ENCODE assay signal across 15 mouse cellular contexts in the genomic region with DNA sequence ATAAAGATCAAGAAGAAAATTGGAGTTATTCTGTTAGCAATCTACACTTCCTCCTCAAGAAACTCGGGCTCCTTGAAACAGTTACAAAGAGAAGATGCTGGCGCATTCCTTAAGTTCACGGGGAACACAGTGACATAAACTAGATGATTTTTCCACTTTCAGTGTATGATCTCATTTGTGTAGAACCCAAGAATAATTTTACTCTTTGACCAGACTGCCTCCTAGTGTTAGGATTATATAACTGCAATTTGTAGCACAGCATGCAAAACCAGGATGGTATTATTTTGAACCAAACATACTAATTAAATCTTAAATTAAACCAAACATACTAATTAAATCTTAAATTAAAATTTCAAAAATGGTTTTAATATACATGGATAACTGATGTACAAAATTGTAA. TPM values are rescaled to one million over a fixed set of nuclear protein-coding genes. Genes with fewer than 3 reads are reported as not detected.
A peak's percentile ranks its signal among the peaks of the same experiment; 100 is the strongest.
DNase-seq lines count a peak whose midpoint lies in the region; ATAC-seq and TF ChIP-seq lines count a peak whose summit lies in the region.
"Had no signal": no experiment of that assay in that cellular context is flagged by ENCODE, and none has a peak within 500 bp of the region (broad histone marks: within the 10 kb centered on the region; RNA-seq: fewer than 3 reads in every experiment).

No protein-coding gene starts in this region.

- no peaks in the 10 kb centered on the region for H3K27me3 ChIP-seq in hindbrain, embryonic 14.5 days (ENCODE audit: control insufficient read depth, insufficient read depth, low read length)
- no peaks in the 10 kb centered on the region for H3K27me3 ChIP-seq in hindbrain, embryonic 13.5 days
- no peaks in the 10 kb centered on the region for H3K27me3 ChIP-seq in midbrain, postnatal 0 days (ENCODE audit: insufficient read depth, low read length)
- no peaks in the 10 kb centered on the region for H3K27me3 ChIP-seq in midbrain, embryonic 15.5 days (replicated peaks)
- H3K27me3 ChIP-seq in kidney, embryonic 16.5 days (ENCODE audit: insufficient read depth, low read length), result no peaks in the 10 kb centered on the region
- H3K27me3 ChIP-seq: heart, embryonic 15.5 days; kidney, embryonic 15.5 days; neural tube, embryonic 13.5 days had no signal

- H3K9ac ChIP-seq in hindbrain, embryonic 14.5 days, result no peak overlapping the region
- no peak overlapping the region for H3K9ac ChIP-seq in hindbrain, embryonic 13.5 days
- no peak overlapping the region for H3K9ac ChIP-seq in midbrain, postnatal 0 days (replicated peaks; ENCODE audit: low read length, poor library complexity, severe bottlenecking)
- H3K9ac ChIP-seq in midbrain, embryonic 15.5 days, result no peak overlapping the region
- H3K9ac ChIP-seq in kidney, embryonic 16.5 days (replicated peaks; ENCODE audit: low read length), result no peak overlapping the region
- H3K9ac ChIP-seq: heart, embryonic 15.5 days; kidney, embryonic 15.5 days; neural tube, embryonic 13.5 days had no signal

- H3K27ac ChIP-seq in hindbrain, embryonic 14.5 days, result no peak overlapping the region
- H3K27ac ChIP-seq in hindbrain, embryonic 13.5 days, result no peak overlapping the region
- no peak overlapping the region for H3K27ac ChIP-seq in midbrain, postnatal 0 days (ENCODE audit: low read depth, low read length)
- no peak overlapping the region for H3K27ac ChIP-seq in midbrain, embryonic 15.5 days
- H3K27ac ChIP-seq in kidney, embryonic 16.5 days (ENCODE audit: low read length), result no peak overlapping the region
- H3K27ac ChIP-seq: heart, embryonic 15.5 days; kidney, embryonic 15.5 days; macrophage; neural tube, embryonic 13.5 days had no signal

- WGBS in hindbrain, embryonic 14.5 days, result 95% methylated on average over 3 of the region's 3 CpGs
- WGBS in hindbrain, embryonic 13.5 days, result 92% methylated on average over 3 of the region's 3 CpGs
- WGBS in midbrain, postnatal 0 days, result 91% methylated on average over 3 of the region's 3 CpGs
- 87% methylated on average over 3 of the region's 3 CpGs for WGBS in midbrain, embryonic 15.5 days
- WGBS in kidney, embryonic 16.5 days, result 89% methylated on average over 3 of the region's 3 CpGs

- no peak overlapping the region for H3K4me2 ChIP-seq in hindbrain, embryonic 14.5 days (replicated peaks)
- H3K4me2 ChIP-seq in hindbrain, embryonic 13.5 days, result no peak overlapping the region
- no peak overlapping the region for H3K4me2 ChIP-seq in midbrain, postnatal 0 days (ENCODE audit: low read depth, low read length, poor library complexity, severe bottlenecking)
- H3K4me2 ChIP-seq in midbrain, embryonic 15.5 days, result no peak overlapping the region
- no peak overlapping the region for H3K4me2 ChIP-seq in kidney, embryonic 16.5 days (replicated peaks; ENCODE audit: low read depth, low read length)
- H3K4me2 ChIP-seq: heart, embryonic 15.5 days; kidney, embryonic 15.5 days; neural tube, embryonic 13.5 days had no signal

- ATAC-seq in hindbrain, embryonic 14.5 days (ENCODE audit: low FRiP score), result no peak
- ATAC-seq in hindbrain, embryonic 13.5 days (ENCODE audit: low FRiP score), result no peak
- ATAC-seq in midbrain, postnatal 0 days (ENCODE audit: low FRiP score), result no peak
- no peak for ATAC-seq in midbrain, embryonic 15.5 days (replicated peaks)
- ATAC-seq in erythroblast, adult 5-6 weeks (replicated peaks; ENCODE audit: low FRiP score, poor library complexity, severe bottlenecking), result 0 out of 2 replicates have a peak, but pooled peaks have one; percentile 46
- ATAC-seq in kidney, embryonic 16.5 days (ENCODE audit: low FRiP score, low TSS enrichment), result no peak

- peak; percentile 44 for DNase-seq in hindbrain, embryonic 14.5 days (ENCODE audit: low spot score)
- peak; percentile 24 for DNase-seq in midbrain, postnatal 0 days (ENCODE audit: low spot score)
- DNase-seq in frontal cortex, postnatal 25 days (ENCODE audit: low spot score in 2 of 2), result no peak
- DNase-seq in right cerebral cortex, postnatal 4 days, result no peak
- DNase-seq: thymus, postnatal 25 days had no signal

- no peaks in the 10 kb centered on the region for H3K4me1 ChIP-seq in hindbrain, embryonic 14.5 days (replicated peaks; ENCODE audit: control insufficient read depth, insufficient read depth, low read length)
- H3K4me1 ChIP-seq in hindbrain, embryonic 13.5 days (replicated peaks), result no peaks in the 10 kb centered on the region
- no peaks in the 10 kb centered on the region for H3K4me1 ChIP-seq in midbrain, postnatal 0 days (ENCODE audit: insufficient read depth, low read length)
- no peaks in the 10 kb centered on the region for H3K4me1 ChIP-seq in midbrain, embryonic 15.5 days
- H3K4me1 ChIP-seq in kidney, embryonic 16.5 days (ENCODE audit: insufficient read depth, low read length), result no peaks in the 10 kb centered on the region
- H3K4me1 ChIP-seq: heart, embryonic 15.5 days; kidney, embryonic 15.5 days; neural tube, embryonic 13.5 days had no signal

- H3K4me3 ChIP-seq in hindbrain, embryonic 14.5 days (replicated peaks; ENCODE audit: low read length), result no peak overlapping the region
- H3K4me3 ChIP-seq in hindbrain, embryonic 13.5 days, result no peak overlapping the region
- no peak overlapping the region for H3K4me3 ChIP-seq in midbrain, postnatal 0 days (ENCODE audit: low read depth, low read length)
- no peak overlapping the region for H3K4me3 ChIP-seq in midbrain, embryonic 15.5 days
- no peak overlapping the region for H3K4me3 ChIP-seq in kidney, embryonic 16.5 days (ENCODE audit: low read length)
- H3K4me3 ChIP-seq: heart, embryonic 15.5 days; kidney, embryonic 15.5 days; neural tube, embryonic 13.5 days had no signal

- H3K9me3 ChIP-seq in hindbrain, embryonic 14.5 days (ENCODE audit: control insufficient read depth, low read length), result no peaks in the 10 kb centered on the region
- H3K9me3 ChIP-seq in hindbrain, embryonic 13.5 days, result no peaks in the 10 kb centered on the region
- no peaks in the 10 kb centered on the region for H3K9me3 ChIP-seq in midbrain, postnatal 0 days (ENCODE audit: low read length)
- H3K9me3 ChIP-seq in midbrain, embryonic 15.5 days, result no peaks in the 10 kb centered on the region
- no peaks in the 10 kb centered on the region for H3K9me3 ChIP-seq in kidney, embryonic 16.5 days (ENCODE audit: low read length)
- H3K9me3 ChIP-seq: heart, embryonic 15.5 days; kidney, embryonic 15.5 days; neural tube, embryonic 13.5 days had no signal

- peaks cover 25% of the 10 kb centered on the region for H3K36me3 ChIP-seq in hindbrain, embryonic 14.5 days (replicated peaks; ENCODE audit: control insufficient read depth, insufficient read depth)
- H3K36me3 ChIP-seq in hindbrain, embryonic 13.5 days, result peaks cover 10% of the 10 kb centered on the region
- H3K36me3 ChIP-seq in midbrain, postnatal 0 days (ENCODE audit: insufficient read depth, low read length), result peaks cover 3% of the 10 kb centered on the region; the same call in 1 of the 2 replicates
- no peaks in the 10 kb centered on the region for H3K36me3 ChIP-seq in midbrain, embryonic 15.5 days (replicated peaks)
- H3K36me3 ChIP-seq in kidney, embryonic 16.5 days (ENCODE audit: insufficient read depth, low read length), result peaks cover 15% of the 10 kb centered on the region

- TF ChIP-seq CTCF in midbrain, postnatal 0 days (IDR thresholded peaks at IDR 0.05), result peak; percentile 70

RNA-seq across cellular contexts. Expression of gene Tpr, which starts 19.7 kb away (rescaled TPM):
- 118 and 130 TPM in 2 replicates for polyA plus RNA-seq in hindbrain, embryonic 14.5 days (2014; fragmentation: Nextera tagmentation; extraction: Ambion mirVana)
- 151 and 156 TPM in 2 replicates for polyA plus RNA-seq in hindbrain, embryonic 13.5 days (2015; fragmentation: Nextera tagmentation; extraction: Ambion mirVana)
- 80.8 and 84.8 TPM in 2 replicates for total RNA-seq in midbrain, postnatal 0 days (2014; rRNA removed)
- 116 and 147 TPM in 2 replicates for polyA plus RNA-seq in midbrain, postnatal 0 days (2015; fragmentation: Nextera tagmentation; extraction: Ambion mirVana)
- polyA plus RNA-seq in midbrain, embryonic 15.5 days (2015; fragmentation: Nextera tagmentation; extraction: Ambion mirVana), result 128 and 134 TPM in 2 replicates
- total RNA-seq in erythroblast, adult 5-6 weeks (2015; ENCODE audit: low replicate concordance), result 101 and 231 TPM in 2 replicates
- total RNA-seq in erythroblast, adult 5-6 weeks (2017; ENCODE audit: low replicate concordance), result 171 and 190 TPM in 2 replicates
- polyA plus RNA-seq in kidney, embryonic 16.5 days (2015; fragmentation: Nextera tagmentation; extraction: Ambion mirVana), result 132 and 153 TPM in 2 replicates

RNA-seq across cellular contexts. Expression of gene Odr4, which starts 20.0 kb away (rescaled TPM):
- polyA plus RNA-seq in hindbrain, embryonic 14.5 days (2014; fragmentation: Nextera tagmentation; extraction: Ambion mirVana), result 41.5 and 46.1 TPM in 2 replicates
- polyA plus RNA-seq in hindbrain, embryonic 13.5 days (2015; fragmentation: Nextera tagmentation; extraction: Ambion mirVana), result 41.0 and 44.1 TPM in 2 replicates
- 20.1 and 36.8 TPM in 2 replicates for total RNA-seq in midbrain, postnatal 0 days (2014; rRNA removed)
- polyA plus RNA-seq in midbrain, postnatal 0 days (2015; fragmentation: Nextera tagmentation; extraction: Ambion mirVana), result 44.3 and 45.2 TPM in 2 replicates
- 41.9 and 42.0 TPM in 2 replicates for polyA plus RNA-seq in midbrain, embryonic 15.5 days (2015; fragmentation: Nextera tagmentation; extraction: Ambion mirVana)
- 4.2 and 12.1 TPM in 2 replicates for total RNA-seq in erythroblast, adult 5-6 weeks (2015; ENCODE audit: low replicate concordance)
- 12.8 and 34.1 TPM in 2 replicates for total RNA-seq in erythroblast, adult 5-6 weeks (2017; ENCODE audit: low replicate concordance)
- 37.8 and 38.3 TPM in 2 replicates for polyA plus RNA-seq in kidney, embryonic 16.5 days (2015; fragmentation: Nextera tagmentation; extraction: Ambion mirVana)

RNA-seq across cellular contexts. Expression of gene Pdc, which starts 53.7 kb away (rescaled TPM):
- not detected in 2 replicates for polyA plus RNA-seq in hindbrain, embryonic 14.5 days (2014; fragmentation: Nextera tagmentation; extraction: Ambion mirVana)
- not detected in 2 replicates for polyA plus RNA-seq in hindbrain, embryonic 13.5 days (2015; fragmentation: Nextera tagmentation; extraction: Ambion mirVana)
- not detected in 2 replicates for total RNA-seq in midbrain, postnatal 0 days (2014; rRNA removed)
- polyA plus RNA-seq in midbrain, postnatal 0 days (2015; fragmentation: Nextera tagmentation; extraction: Ambion mirVana), result not detected in 2 replicates
- polyA plus RNA-seq in midbrain, embryonic 15.5 days (2015; fragmentation: Nextera tagmentation; extraction: Ambion mirVana), result not detected in 2 replicates
- not detected in 2 replicates for total RNA-seq in erythroblast, adult 5-6 weeks (2015; ENCODE audit: low replicate concordance)
- total RNA-seq in erythroblast, adult 5-6 weeks (2017; ENCODE audit: low replicate concordance), result not detected in 2 replicates
- not detected in 2 replicates for polyA plus RNA-seq in kidney, embryonic 16.5 days (2015; fragmentation: Nextera tagmentation; extraction: Ambion mirVana)
- total RNA-seq: left cerebral cortex, postnatal 10 days had no signal
- polyA plus RNA-seq: heart, embryonic 15.5 days; kidney, embryonic 15.5 days; macrophage; neural tube, embryonic 13.5 days; spleen, adult 2 months had no signal

Comparison
In these comparisons a context has a peak if more than half of its experiments do, and no peak if none do; other contexts are left out.
1. DNase-seq: peak in hindbrain, embryonic 14.5 days (single experiment) and midbrain, postnatal 0 days (single experiment); none in frontal cortex, postnatal 25 days (0 of 2) and right cerebral cortex, postnatal 4 days (single experiment).